Mouse (Mus musculus): ENCODE measurements around the gene Prcd. TPM values are rescaled to one million over a fixed set of nuclear protein-coding genes. Genes with fewer than 3 reads are reported as not detected.
"Not testable (repeated sequence)": the region's sequence is repeated elsewhere in the genome, so short reads cannot be mapped to it uniquely, and the experiment has no call there.

Prcd gene
- 2.9 and 3.2 TPM in 2 replicates for polyA plus RNA-seq (2015; fragmentation: Nextera tagmentation; extraction: Ambion mirVana)

- H3K27ac ChIP-seq (ENCODE audit: low read length) = no peak within 1 kb of the TSS
- ATAC-seq = no peak
- peak within 1 kb of the TSS; percentile 71 for H3K9ac ChIP-seq (replicated peaks; ENCODE audit: low read depth, low read length)
- H3K27me3 ChIP-seq (replicated peaks; ENCODE audit: control insufficient read depth, insufficient read depth, low read length) = no peaks in the 10 kb centered on the region
- peak within 1 kb of the TSS; percentile 51 for H3K4me3 ChIP-seq (replicated peaks; ENCODE audit: low read length)
- peaks cover 40% of the 10 kb centered on the region for H3K4me1 ChIP-seq (replicated peaks; ENCODE audit: control insufficient read depth, insufficient read depth, low read length)
- H3K9me3 ChIP-seq (ENCODE audit: control insufficient read depth, low read length) = no peaks in the 10 kb centered on the region
- peak within 1 kb of the TSS; percentile 81 for H3K4me2 ChIP-seq (ENCODE audit: low read length)
- WGBS = 7% methylated on average over 9 of the region's 10 CpGs
- H3K36me3 ChIP-seq (ENCODE audit: control insufficient read depth, insufficient read depth) = no peaks in the 10 kb centered on the region
These were observed at the start of gene Prcd for GRCm38 (mm10) chr11:116653234-116653633. Prcd (plus strand) TSS chr11:116653534.

- Histone ChIP-seq H3K4me1 (replicated peaks; ENCODE audit: control insufficient read depth, insufficient read depth, low read length) (no peaks in the 10 kb centered on the region), H3K4me3 (replicated peaks; ENCODE audit: low read length) (no peak overlapping the region), H3K9me3 (ENCODE audit: control insufficient read depth, low read length) (no peaks in the 10 kb centered on the region), H3K9ac (replicated peaks; ENCODE audit: low read depth, low read length) (no peak overlapping the region), H3K27me3 (replicated peaks; ENCODE audit: control insufficient read depth, insufficient read depth, low read length) (no peaks in the 10 kb centered on the region), H3K36me3 (ENCODE audit: control insufficient read depth, insufficient read depth) (no peaks in the 10 kb centered on the region), H3K4me2 (ENCODE audit: low read length) (no peak overlapping the region), H3K27ac (ENCODE audit: low read length) (no peak overlapping the region)
- ATAC-seq = no peak
- 92% methylated on average over 12 of the region's 12 CpGs for WGBS
These were observed 49.2 kb upstream of the Prcd start for GRCm38 (mm10) chr11:116604097-116604496.

- Histone ChIP-seq H3K9ac (replicated peaks; ENCODE audit: low read depth, low read length) (no peak overlapping the region), H3K27ac (ENCODE audit: low read length) (no peak overlapping the region), H3K4me2 (ENCODE audit: low read length) (no peak overlapping the region), H3K9me3 (ENCODE audit: control insufficient read depth, low read length) (no peaks in the 10 kb centered on the region), H3K27me3 (replicated peaks; ENCODE audit: control insufficient read depth, insufficient read depth, low read length) (no peaks in the 10 kb centered on the region), H3K4me1 (replicated peaks; ENCODE audit: control insufficient read depth, insufficient read depth, low read length) (no peaks in the 10 kb centered on the region), H3K4me3 (replicated peaks; ENCODE audit: low read length) (no peak overlapping the region), H3K36me3 (ENCODE audit: control insufficient read depth, insufficient read depth) (no peaks in the 10 kb centered on the region)
- ATAC-seq = no peak
- WGBS = 93% methylated on average over 3 of the region's 3 CpGs
These were observed 45.6 kb upstream of the Prcd start for GRCm38 (mm10) chr11:116607717-116608116.

- 92% methylated on average over 15 of the region's 15 CpGs for WGBS
- no peaks in the 10 kb centered on the region for H3K36me3 ChIP-seq (ENCODE audit: control insufficient read depth, insufficient read depth)
- H3K4me1 ChIP-seq (replicated peaks; ENCODE audit: control insufficient read depth, insufficient read depth, low read length) = no peaks in the 10 kb centered on the region
- H3K4me3 ChIP-seq (replicated peaks; ENCODE audit: low read length) = no peak overlapping the region
- H3K9ac ChIP-seq (replicated peaks; ENCODE audit: low read depth, low read length) = no peak overlapping the region
- no peak overlapping the region for H3K4me2 ChIP-seq (ENCODE audit: low read length)
- no peaks in the 10 kb centered on the region for H3K9me3 ChIP-seq (ENCODE audit: control insufficient read depth, low read length)
- H3K27me3 ChIP-seq (replicated peaks; ENCODE audit: control insufficient read depth, insufficient read depth, low read length) = no peaks in the 10 kb centered on the region
- no peak for ATAC-seq
- H3K27ac ChIP-seq (ENCODE audit: low read length) = no peak overlapping the region
These were observed 43.2 kb upstream of the Prcd start for GRCm38 (mm10) chr11:116609965-116610630.

- H3K36me3 ChIP-seq (ENCODE audit: control insufficient read depth, insufficient read depth); ATAC-seq; H3K4me3 ChIP-seq (replicated peaks; ENCODE audit: low read length); H3K9me3 ChIP-seq (ENCODE audit: control insufficient read depth, low read length); H3K9ac ChIP-seq (replicated peaks; ENCODE audit: low read depth, low read length); H3K27me3 ChIP-seq (replicated peaks; ENCODE audit: control insufficient read depth, insufficient read depth, low read length); H3K27ac ChIP-seq (ENCODE audit: low read length); H3K4me1 ChIP-seq (replicated peaks; ENCODE audit: control insufficient read depth, insufficient read depth, low read length); H3K4me2 ChIP-seq (ENCODE audit: low read length): not testable (repeated sequence)
- WGBS = 90% methylated on average over 9 of the region's 9 CpGs
These were observed 42.2 kb upstream of the Prcd start for GRCm38 (mm10) chr11:116611168-116611567.

- 92% methylated on average over 9 of the region's 9 CpGs for WGBS
These were observed 41.5 kb upstream of the Prcd start for GRCm38 (mm10) chr11:116611883-116612282.

GRCm38 (mm10) chr11:116612554-116612953, 40.8 kb upstream of the Prcd start:
- H3K27me3 ChIP-seq (replicated peaks; ENCODE audit: control insufficient read depth, insufficient read depth, low read length) = no peaks in the 10 kb centered on the region
- no peak for ATAC-seq
- 86% methylated on average over 1 of the region's 1 CpGs for WGBS
- no peak overlapping the region for H3K4me3 ChIP-seq (replicated peaks; ENCODE audit: low read length)
- peaks cover 5% of the 10 kb centered on the region for H3K4me1 ChIP-seq (replicated peaks; ENCODE audit: control insufficient read depth, insufficient read depth, low read length)
- H3K9ac ChIP-seq (replicated peaks; ENCODE audit: low read depth, low read length) = no peak overlapping the region
- no peaks in the 10 kb centered on the region for H3K9me3 ChIP-seq (ENCODE audit: control insufficient read depth, low read length)
- H3K36me3 ChIP-seq (ENCODE audit: control insufficient read depth, insufficient read depth) = no peaks in the 10 kb centered on the region
- no peak overlapping the region for H3K4me2 ChIP-seq (ENCODE audit: low read length)
- no peak overlapping the region for H3K27ac ChIP-seq (ENCODE audit: low read length)

More at GRCm38 (mm10) chr11:116611883-116612282, 41.5 kb upstream of the Prcd start:
- Histone ChIP-seq H3K27me3 (replicated peaks; ENCODE audit: control insufficient read depth, insufficient read depth, low read length) (no peaks in the 10 kb centered on the region), H3K9ac (replicated peaks; ENCODE audit: low read depth, low read length) (no peak overlapping the region), H3K4me3 (replicated peaks; ENCODE audit: low read length) (no peak overlapping the region), H3K27ac (ENCODE audit: low read length) (no peak overlapping the region), H3K36me3 (ENCODE audit: control insufficient read depth, insufficient read depth) (no peaks in the 10 kb centered on the region), H3K9me3 (ENCODE audit: control insufficient read depth, low read length) (no peaks in the 10 kb centered on the region), H3K4me2 (ENCODE audit: low read length) (no peak overlapping the region), H3K4me1 (replicated peaks; ENCODE audit: control insufficient read depth, insufficient read depth, low read length) (peaks cover 5% of the 10 kb centered on the region)
- ATAC-seq = no peak

- no peak overlapping the region for H3K9ac ChIP-seq (replicated peaks; ENCODE audit: low read depth, low read length)
- H3K4me2 ChIP-seq (ENCODE audit: low read length) = no peak overlapping the region
- WGBS = 84% methylated on average over 6 of the region's 6 CpGs
- H3K27ac ChIP-seq (ENCODE audit: low read length) = no peak overlapping the region
- H3K4me1 ChIP-seq (replicated peaks; ENCODE audit: control insufficient read depth, insufficient read depth, low read length) = peaks cover 5% of the 10 kb centered on the region
- ATAC-seq = no peak
- no peaks in the 10 kb centered on the region for H3K9me3 ChIP-seq (ENCODE audit: control insufficient read depth, low read length)
- H3K36me3 ChIP-seq (ENCODE audit: control insufficient read depth, insufficient read depth) = no peaks in the 10 kb centered on the region
- no peaks in the 10 kb centered on the region for H3K27me3 ChIP-seq (replicated peaks; ENCODE audit: control insufficient read depth, insufficient read depth, low read length)
- no peak overlapping the region for H3K4me3 ChIP-seq (replicated peaks; ENCODE audit: low read length)
These were observed 40.1 kb upstream of the Prcd start for GRCm38 (mm10) chr11:116613234-116613633.

- Histone ChIP-seq H3K27ac (ENCODE audit: low read length) (no peak overlapping the region), H3K4me3 (replicated peaks; ENCODE audit: low read length) (no peak overlapping the region), H3K27me3 (replicated peaks; ENCODE audit: control insufficient read depth, insufficient read depth, low read length) (no peaks in the 10 kb centered on the region), H3K4me2 (ENCODE audit: low read length) (no peak overlapping the region), H3K4me1 (replicated peaks; ENCODE audit: control insufficient read depth, insufficient read depth, low read length) (peaks cover 12% of the 10 kb centered on the region), H3K9ac (replicated peaks; ENCODE audit: low read depth, low read length) (no peak overlapping the region), H3K36me3 (ENCODE audit: control insufficient read depth, insufficient read depth) (no peaks in the 10 kb centered on the region), H3K9me3 (ENCODE audit: control insufficient read depth, low read length) (no peaks in the 10 kb centered on the region)
- WGBS = 53% methylated on average over 15 of the region's 15 CpGs
- ATAC-seq = no peak
These were observed 37.4 kb upstream of the Prcd start for GRCm38 (mm10) chr11:116615735-116616437.
